Mouse (Mus musculus) thymus, postnatal 10 days (tissue): ENCODE measurements at regions not wholly inside any gene's neighbourhood (a gene's known extent, or its start where the extent isn't known, plus 50 kb on each side); places are given as distances from the start of the nearest gene placed in this dataset.

Experiments used
- DNase-seq, 2 experiments: peaks; one replicate each; pipeline ENCODE4 v3.0.0; 2021; ENCODE audit warnings: low spot score in 2 of 2

DNA sequence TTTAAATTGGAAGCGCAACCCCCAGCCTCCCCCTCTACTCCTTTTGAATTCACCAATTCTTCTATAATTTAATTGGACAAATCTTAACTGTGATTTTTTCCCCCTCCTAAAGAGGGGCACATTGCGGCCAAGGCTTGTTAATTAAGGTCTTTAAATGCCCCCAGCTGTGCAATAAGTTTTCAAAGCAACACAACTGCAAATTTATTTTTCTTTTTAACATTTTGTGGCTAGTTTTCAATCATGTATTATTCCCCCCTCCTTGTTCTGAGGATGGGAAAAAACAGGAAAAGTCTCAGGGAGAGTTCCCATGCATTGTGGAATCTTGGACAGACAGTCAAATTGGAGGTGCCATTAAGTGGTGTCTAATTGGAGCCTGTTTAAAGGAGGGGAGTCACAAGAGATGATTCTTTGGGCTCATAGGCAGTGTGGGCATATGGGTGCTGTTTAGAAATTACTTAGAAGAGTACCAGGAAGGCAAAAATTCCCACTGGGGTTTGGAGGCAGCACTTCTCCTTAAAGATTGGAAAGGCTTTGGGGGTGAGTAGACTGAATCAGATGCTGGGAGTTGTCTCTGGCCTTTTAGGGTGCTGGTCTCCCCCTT lies 281.9 kb upstream of the Sall1 start:
- DNase-seq: no peak

- DNase-seq: no peak
Observed at GRCm38 (mm10) chr8:89325248-89325645, 281.3 kb upstream of the Sall1 start.

DNA sequence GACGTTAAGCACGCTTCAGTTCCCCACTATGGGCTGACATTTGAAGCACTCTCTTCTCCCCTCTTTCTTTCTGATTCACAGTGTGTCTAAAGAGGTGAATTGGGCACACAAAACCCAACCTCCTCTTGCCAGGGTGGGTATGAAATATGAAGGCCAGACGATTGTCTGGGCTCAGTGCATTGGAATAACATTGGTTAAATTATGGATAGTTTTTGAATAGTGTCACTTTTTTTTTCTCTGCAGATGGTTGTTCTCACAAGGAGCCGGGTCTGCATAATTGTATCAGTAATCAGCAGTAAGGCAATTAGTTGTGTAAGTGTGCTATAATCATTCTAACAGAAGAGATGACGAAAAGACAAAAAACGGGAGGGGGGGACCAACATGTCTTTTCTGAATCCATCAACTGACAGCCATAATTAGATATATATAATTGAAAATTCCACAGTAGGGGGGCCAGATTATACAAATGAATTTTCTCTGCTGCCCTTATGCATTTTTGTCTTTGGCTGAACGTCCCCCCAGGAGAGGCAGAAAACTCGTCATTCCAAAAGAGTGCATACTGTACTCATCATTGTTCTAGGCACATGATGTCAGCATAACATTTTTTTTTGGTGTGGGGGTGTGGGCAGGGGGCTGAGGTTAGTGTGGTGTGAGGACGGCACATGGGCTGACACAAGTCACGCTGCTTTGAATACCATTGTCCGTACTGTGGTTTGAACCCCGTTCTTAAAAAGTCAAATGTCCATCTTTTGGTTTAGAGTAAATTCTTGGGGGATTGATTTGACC lies 280.7 kb upstream of the Sall1 start:
- DNase-seq: no peak

- no peak for DNase-seq
Observed at GRCm38 (mm10) chr8:89317514-89318289, 273.7 kb upstream of the Sall1 start.

- DNase-seq: no peak
Observed at GRCm38 (mm10) chr8:89316566-89317175, 272.7 kb upstream of the Sall1 start.

DNA sequence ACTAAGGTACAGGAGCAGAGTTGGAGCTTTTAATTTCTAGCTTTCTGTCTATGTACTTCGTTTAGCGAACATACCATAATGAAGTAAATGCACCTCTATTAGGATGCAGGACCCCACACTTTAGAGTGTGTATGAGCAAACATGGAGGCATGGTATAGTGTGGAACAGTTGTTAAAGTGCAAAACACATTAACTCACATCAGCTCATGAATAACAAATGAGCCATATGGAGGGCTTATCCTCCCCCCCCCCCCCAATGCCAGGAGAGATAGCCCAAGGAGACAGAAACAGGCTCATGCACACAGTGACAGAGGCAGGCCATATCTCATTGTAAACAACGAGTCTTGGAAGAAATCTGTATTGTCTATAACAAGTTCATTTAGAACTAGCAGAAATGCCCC lies 270.9 kb upstream of the Sall1 start:
- no peak for DNase-seq

- no peak for DNase-seq
Observed at GRCm38 (mm10) chr8:89310696-89311214, 266.8 kb upstream of the Sall1 start.

DNA sequence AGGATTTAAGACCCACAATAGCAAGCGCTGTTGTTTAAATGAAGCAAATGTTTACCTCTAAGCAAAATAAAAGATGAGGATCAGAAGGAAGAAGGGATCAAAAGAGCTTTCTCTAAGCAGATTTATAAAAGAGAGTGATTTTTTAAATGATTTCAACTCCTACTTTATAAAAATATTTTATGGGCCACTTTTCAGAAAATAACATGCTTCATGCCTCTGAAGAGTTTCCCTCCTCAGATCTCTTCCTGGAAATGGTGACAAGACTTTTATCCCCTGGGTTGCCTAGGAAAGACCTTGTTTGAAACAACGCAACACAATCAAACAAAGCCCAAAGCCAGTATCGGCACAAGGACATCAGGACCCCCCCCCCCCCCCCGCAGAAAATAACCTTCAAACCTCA lies 265.6 kb upstream of the Sall1 start:
- DNase-seq: no peak

- no peak for DNase-seq
Observed at GRCm38 (mm10) chr8:89308950-89309349, 265.0 kb upstream of the Sall1 start.

GRCm38 (mm10) chr8:89308532-89308931 lies 264.6 kb upstream of the Sall1 start:
- no peak for DNase-seq

DNA sequence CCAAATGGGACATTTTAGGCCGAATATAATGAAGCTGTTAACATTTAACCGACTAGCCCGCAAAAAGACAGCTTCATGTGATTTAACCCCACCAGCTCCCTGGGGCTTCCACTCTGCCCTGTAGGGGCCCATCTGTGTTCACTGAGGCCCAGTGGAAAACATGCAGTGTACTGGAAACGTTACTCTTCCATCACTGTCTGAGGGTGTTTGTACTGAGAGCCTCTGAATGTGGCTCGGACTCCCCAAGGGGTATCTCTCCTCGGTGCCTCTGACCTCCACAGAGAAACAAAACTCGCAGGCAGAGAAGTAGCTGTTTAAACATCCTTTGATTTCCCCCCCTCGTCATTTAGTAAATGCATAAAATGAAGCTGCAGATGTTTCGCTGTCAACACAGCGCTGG lies 263.6 kb upstream of the Sall1 start:
- no peak for DNase-seq

DNA sequence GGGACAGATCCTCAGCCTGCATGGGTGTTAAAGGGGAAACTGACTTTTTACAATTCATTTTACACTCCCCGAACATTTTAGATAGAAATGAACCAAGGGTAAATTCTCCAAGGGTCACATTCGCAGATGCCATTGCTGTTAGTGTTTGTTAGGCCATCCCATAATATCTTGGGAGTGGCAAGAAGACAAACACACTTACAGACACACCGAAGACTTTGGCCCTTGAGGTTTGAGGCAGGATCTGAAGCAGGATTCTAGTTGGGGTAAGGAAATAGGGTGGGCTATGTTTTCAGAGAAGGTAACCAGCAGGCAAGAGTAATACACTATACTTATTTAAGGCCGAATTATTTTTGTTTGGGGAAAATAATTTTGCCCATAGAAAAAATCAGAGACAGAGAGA lies 263.1 kb upstream of the Sall1 start:
- no peak for DNase-seq

DNA sequence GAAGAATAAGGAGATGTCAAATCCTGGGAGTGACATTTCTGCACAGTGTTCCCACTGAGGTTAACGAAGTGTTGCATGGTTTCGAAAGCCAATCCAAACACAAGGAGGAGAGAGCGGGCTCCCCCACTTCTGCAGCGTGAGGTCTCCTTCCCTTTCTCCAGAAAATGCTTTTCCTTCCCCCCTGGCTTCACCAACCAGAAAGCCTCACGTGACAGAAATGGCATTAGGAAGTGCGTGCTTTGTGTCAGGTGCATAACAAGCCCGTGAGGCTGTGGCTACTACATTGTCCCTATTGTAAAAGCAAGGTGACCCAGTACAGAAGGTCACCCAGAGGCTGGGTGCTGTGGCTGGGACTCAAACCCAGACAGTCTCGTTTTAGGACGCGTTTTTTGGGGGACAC lies 260.2 kb upstream of the Sall1 start:
- no peak for DNase-seq

- no peak for DNase-seq
Observed at GRCm38 (mm10) chr8:89303326-89303725, 259.4 kb upstream of the Sall1 start.

DNA sequence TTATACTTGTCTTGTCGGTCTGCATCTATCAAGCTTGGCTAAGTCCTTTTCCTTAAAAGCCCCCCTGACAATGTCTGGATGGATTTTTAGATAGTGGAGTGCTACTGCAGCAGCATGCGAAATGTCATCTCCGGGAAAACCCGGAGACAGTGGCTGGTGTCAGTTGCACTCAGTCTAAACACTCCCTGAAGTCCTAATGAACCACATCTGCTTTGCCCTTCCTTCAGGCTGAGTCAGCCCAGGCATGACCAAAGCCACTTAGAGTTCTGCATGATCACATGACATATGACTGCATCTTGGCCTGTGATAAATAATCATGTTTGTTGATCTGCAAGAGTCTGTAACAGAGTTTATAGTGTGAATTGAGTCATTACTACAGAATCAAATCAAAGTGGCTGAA lies 255.7 kb upstream of the Sall1 start:
- no peak for DNase-seq

DNA sequence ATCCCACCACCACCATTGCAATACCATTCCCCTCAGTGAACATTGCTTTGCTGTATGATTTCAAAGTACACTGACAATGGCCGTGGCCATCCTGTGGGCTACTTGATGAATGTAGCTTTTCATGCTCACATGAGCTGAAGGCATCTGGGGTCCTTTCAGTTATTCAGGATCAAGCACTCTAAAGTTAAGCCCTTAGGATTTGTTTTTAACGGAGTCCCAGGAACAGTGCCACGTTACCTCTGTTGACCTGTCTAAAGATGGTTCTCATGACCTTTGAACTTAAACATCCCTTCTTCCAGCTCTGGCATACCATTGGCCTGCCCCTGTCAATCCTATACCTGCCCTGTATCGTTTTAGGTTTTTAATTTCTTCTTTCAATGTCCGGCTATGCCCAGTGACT lies 251.7 kb upstream of the Sall1 start:
- no peak for DNase-seq

DNA sequence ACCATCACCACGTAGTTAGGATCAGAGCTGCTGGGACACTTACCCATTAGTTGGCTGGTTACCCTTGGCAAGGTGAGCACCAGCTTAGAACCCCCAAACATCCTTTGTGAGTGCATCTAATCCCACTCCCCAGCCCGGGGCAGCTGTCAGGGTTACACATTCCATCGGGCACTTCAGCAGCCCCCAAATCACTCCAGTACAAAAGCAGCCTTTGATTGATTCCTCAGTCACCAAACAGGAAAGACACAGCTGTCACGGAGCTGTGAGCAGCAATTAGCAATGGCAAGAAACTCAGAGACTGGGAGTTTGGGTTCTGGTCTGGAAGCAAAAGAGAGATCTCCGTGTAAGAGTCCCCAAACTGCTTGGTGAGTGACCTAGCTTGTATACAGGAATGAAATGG lies 245.1 kb upstream of the Sall1 start:
- no peak for DNase-seq

DNA sequence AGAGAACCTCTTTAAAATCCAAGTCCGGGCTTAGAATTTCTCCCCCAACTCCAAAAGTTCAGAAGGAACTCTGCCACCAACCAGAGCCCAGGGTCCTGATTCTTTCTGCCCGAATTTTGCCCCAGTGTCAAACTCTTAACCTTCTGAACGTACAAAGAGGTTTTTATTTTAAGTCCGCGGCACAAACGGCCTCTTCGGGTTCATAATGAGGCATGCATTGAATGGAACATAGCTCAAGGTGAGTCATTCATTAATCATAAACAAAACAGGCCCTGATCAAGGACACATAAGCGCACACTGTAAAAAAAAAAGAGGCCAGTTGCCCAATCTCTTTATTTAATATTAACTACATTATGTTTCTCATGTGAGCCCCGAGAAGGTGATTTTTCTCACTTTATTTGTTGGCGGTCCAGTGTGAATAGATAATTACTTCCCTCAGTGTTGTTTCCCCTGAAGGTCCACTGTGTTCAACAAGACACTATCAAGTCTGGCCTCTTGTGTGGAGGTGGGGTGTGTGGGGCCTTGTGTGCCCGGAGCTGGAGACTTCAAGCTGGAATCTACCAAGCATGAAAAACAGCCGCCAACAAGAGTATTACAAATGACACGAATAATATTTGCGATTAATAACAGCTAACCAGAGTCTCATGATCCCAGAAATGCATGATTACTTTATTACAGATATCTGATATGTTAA lies 241.1 kb upstream of the Sall1 start:
- DNase-seq: no peak

DNA sequence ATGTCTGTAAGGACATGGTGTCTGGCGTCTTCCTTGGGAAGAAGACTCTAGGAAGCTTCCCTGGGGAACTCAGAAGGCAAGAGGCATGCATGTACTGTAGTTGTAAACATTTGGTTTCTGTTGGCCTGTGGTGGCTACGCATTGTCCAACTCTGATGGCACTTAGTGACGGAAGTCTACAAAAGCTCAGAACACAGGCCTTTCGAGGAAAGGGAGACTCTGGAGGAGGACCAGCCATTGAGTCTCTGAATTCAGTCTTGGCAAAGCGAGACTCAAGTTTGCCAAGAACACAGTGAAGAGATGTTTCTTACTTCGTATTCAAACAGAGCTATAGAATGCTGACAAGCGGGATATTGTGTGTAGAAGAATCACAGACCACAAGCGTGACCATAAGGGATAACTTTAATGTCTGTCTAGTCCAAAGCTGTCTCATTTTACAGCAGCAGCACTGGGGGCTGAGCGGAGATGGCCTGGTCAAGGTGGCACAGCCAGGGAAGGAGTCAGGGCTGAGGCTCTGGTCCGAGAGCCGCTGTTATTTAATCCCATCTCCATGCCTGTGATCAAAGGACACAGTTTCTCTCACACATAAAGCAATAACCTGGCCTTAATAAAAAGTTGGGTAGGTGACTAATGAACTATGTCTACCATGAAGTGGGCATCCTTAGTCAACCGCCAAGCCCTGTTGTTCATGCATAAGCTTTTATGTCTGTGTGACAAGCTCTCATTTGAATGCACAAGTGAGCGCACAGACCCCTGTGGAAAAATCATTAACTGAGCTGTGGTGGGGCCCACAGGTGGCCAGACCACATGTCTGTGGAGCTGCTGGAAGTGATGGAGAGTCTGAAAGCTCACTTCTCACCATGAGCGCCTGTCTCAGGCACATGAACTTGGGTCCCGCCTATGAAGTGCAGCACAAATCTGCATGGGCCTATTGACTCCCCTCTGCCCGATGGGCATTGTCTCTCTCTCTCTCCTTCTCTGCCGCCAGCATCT lies 239.4 kb upstream of the Sall1 start:
- DNase-seq: no peak

- no peak for DNase-seq
Observed at GRCm38 (mm10) chr8:89279844-89280243, 235.9 kb upstream of the Sall1 start.
